Mouse (Mus musculus) left cerebral cortex, adult 11 months (tissue): Measurements from ENCODE around the gene Fxyd7.

Experiments used
- DNase-seq: peaks from one replicate; pipeline ENCODE4 v3.0.0; 2022; ENCODE audit warnings: low spot score

The Fxyd7 gene

DNA sequence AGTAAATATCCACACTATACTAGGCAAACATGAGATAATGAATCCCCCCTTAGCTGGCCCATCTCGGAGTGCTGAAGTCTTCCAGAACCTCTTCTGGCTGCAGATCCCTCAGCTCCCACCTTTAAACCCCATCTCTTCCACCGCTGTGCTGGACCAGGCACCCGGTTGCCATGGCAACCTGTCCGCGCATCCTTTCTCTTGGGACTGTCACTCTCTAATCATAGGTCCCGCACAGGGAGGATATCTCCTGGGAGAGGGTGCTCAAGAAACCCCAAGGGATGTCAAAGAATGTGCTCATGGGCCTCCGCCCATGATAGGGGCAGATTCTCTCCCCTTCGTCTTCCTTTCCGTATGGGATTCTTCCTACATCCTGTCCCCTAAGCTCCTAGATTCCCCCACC is 346 bp downstream of the Fxyd7 start:
- no peak for DNase-seq

DNA sequence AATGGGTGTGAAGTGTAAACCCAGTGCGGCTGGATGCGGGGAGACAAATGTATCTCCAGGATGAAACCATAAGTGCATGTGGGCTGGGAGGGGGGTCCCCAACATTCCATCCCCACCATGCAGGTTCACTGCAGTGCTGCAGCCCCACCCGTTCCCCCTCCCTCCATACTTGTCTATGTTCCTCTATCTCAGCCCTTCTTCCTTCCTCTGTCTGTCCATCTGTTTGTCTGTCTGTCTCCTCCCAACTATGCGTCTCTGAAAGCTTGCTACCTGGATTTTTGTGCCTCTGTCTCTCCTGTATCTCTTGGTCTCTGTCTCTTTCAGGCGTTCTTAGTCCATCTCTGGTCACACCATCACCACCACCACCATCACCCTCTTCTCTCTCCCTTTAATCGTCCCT is 780 bp downstream of the Fxyd7 start:
- DNase-seq, result no peak

DNA sequence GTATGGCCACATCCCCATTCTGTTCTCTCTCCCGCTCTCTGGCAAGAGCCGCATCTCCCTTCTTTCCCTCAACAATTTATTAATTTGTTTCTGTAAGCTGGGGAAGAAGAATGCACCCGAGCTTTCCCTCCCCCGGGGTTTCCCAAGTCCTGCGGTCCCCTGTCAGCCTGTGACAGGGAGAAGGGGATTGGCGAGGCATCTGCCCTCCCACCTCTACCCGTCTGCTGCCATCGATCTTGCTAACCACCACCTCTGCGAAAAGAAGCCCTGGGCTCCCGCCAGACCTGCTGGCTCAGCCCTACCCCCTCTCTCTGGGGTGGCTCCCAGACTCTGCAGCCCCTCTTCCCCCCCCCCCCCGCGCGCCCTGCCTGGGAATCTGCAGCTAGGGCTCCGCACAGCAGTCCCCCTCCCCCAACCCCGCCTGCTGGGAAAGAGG is 1.4 kb downstream of the Fxyd7 start:
- DNase-seq, result no peak

DNA sequence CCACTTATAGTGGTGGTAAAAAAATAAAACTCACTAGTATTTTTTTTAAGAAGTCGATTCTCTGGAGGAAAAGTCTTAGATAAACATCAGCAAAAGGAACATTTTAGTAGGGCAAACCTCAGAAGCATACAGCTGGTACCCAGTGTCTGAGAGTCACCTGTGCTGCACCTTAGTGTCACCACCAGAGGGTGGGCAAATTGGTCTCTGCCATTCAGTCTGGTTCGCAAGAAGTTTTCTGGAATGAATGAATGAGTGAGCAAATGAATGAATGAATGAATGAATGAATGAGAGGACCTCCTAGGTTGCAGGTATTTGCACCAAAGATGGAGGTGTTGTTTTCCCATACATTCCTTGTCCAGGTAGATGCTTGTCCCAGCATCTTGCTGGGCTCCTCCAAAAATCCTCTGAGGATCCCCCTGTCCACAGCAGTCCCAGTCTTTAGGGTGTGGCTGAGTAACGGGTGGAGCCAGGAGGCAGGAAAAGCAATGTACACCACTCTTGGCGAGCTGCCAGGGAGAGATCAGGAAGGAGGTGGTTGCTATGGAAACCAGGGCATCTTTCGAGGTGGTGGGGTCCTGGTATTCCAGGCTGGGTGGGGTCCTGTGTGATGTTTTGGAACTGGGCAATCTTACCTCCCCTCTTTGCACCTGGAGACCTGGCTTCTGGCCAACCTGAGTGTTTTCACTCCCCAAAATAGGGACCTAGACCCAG is 2.0 kb downstream of the Fxyd7 start:
- no peak for DNase-seq

DNA sequence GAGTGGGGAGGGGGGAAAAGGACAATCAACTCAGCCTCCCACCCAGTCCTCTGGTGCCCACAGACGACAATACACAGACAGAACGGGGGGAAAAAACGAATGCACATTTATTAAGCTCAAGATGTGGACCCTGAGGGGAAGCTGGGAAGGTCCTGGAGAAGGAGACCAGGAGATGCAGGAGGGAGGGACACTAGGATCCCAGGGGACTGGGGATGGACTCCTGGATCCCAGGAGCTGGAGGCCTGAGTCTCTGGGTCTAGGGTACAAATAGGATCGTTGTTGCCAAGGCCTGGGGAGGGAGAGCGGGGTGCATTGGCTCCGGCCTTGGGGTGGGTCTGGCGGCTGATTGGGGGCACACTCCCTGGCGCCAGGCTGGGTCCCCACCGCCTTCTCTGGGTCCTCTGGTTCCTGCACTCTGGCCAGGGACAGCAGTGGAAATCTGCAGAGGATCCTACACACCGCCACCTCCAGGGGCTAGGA is 8.8 kb downstream of the Fxyd7 start, which contains the start of gene Fxyd5:
Gene Fxyd5, minus strand, starts transcription at position 51 of the 480 bp plus-strand sequence.
- DNase-seq, result no peak

DNA sequence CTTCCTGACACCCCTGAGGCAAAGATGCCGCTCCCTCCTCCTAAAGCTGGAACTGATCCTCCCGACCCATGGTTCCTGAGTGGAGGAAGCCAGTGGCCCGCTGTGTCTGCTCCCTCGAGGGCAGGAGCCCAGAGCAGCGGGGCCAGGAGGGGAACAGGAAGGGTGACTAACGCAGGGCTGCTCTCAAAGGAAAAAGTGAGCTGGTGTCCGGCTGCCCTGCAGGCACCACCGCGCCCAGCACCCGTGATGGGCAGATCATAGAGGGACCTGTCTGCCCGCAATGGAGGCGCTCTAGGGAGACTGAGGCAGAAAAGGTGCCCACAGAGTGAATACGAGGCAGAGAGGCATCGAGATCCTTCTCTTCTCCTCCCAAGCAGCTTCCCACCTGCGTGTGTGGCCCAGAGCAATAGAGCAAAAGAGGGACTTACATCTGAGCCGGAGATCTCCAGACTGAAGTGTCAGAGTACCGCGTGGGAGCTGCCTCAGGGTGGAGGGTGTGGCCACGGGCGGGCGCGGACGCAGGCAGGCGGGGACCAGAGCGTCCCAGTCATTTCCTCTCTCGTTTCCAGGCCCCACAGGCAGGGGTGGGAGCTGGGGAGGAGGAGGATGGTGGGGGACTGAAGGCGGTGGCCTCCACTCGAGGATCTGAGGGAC is 9.5 kb downstream of the Fxyd7 start:
- no peak for DNase-seq

DNA sequence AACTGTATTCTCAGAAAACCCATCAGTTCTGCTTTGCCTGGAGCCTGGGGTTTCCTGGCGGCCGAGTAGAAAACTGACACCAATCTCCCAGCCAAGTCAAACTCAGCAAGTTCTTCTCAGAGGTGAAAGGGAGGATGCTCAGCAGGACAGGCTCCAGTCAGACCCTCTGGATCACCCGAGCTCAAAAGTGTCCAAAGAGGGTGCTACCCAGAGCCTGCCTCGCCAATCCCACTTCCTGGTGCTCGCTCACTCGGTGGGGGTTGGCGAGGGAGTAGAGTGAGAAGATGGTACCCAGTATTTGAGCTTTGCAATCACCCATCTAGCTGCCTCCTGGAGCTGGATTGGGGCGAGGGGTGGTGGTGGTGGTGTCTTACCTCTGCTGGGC is 10.3 kb downstream of the Fxyd7 start:
- DNase-seq, result no peak

DNA sequence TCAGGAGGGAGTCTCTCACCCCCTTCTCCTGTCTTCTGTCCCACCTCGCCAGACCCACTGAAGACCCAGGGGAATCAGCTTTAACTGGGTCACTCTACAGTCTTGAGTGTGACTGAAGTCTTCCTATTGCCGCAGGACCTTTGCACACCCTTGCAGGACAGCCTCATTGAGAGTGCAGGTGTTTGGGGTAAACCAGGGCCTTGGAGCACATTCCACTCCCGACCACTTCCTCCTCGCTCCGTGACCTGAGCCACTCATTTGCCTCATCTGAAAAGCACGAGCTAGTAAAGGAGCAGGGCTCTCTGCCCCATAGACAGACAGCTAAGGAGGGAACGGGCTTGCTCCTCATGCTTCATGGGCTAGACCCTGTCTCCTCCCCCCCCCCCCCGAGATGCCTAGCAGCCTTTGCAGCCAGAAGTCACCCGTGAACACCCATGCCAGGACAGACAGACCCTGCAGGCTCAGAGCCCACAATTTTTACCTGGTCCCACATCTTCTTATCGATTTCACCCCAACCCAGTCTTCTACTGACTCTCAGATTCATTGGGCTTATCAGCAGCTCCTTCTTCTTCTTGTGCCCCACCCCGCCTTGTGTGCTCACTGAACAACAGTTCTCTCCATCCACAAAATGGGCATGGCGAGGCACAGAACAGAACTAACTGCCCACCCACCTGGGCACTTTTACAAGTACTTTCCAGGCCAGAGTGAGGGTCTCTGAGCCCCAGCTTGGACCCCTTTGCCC is 10.8 kb downstream of the Fxyd7 start:
- DNase-seq, result no peak

DNA sequence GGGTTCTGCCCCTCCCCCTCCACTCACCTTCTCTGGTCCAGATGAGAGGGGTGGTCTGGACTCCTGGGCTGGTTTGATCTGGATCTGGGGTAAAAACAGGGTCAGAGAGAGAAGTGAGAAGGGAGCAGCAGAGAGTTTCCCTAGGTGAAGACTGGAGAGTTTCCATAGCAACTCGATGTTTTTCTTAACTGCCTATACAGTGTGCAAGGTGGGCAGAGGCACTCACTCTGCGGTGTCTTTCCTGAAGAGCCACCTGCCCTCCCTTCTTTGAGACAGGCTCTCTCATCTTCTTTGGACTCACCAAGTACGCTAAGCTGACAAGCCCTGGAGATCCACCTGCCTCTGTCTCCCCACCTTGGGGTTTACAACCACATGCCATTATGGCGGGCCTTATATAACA is 12.3 kb downstream of the Fxyd7 start:
- DNase-seq, result no peak

DNA sequence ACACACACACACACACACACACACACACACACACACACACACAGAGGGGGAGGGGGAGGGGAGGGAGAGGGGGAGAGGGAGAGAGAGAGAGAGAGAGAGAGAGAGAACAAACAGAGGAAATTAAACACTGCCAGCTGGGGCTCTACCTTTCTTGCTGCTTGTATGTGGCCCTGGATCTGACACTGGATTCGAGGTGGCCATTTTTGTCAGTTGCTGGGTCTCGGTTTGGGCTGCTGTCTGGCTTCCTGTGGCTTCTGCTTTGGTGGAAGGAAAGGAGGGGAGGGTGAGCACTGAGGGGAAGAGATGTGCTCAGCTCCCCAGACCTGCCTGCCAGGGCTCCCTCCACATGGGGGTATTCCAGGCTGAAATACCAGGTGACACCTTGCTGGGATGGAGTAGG is 13.6 kb downstream of the Fxyd7 start:
- DNase-seq, result no peak

DNA sequence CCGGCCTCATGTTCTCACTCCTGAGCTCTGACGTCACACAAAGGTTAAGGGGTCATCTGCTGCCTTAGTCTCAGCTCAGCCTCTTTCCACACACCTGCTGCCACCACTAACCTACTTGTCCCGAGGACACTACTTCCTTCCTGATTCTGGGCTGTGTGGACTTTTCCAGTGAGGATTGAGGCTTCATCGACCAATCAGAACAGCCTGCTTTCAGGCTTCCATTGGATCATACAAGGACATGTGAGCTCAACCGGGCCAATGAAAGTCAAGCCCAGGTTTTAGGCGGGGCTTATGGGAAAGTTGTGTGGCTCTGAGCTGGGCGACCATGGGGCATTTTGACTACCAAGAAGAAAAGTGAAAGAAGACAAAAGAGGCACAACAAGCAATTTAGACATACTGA is 14.3 kb downstream of the Fxyd7 start:
- DNase-seq, result no peak

DNA sequence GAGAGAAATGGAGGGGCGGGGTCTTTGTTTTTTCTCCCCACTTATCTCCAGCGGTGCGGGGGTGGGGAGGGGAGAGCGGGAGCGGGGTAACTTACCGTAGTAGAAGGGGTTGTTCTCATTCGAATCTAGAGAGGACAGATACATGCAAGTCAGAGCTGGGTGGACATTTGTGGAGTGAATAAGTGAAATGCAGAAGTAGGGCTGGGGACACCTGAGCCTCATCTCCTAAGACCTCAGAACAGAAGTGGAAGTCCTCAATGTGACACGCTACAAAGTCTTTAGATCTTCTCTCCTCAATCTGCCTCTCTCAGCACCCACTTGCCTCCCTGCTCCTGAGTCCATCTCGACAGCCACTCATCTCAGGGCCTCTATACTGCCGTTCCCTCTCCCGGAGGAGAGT is 16.0 kb downstream of the Fxyd7 start:
- DNase-seq, result no peak

DNA sequence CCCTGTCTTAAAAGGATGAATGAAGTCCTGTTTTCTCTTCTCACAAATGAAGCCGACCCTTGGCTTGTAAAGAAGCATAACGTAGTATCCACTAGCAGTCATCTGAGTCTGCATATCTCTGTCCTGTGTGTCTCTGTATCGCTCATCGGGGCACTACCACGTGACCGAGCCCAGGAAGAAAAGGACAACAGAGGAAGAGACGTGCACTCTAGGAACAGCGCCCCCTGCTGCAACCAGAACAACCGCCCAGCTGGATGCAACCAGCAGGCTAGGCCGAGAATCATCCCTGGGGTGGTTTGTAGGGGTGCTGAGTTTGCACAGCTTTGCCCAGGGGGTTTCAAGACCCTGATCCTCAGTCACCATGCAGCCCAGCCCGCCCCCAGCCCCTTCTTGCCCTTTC is 16.5 kb downstream of the Fxyd7 start:
- no peak for DNase-seq

DNA sequence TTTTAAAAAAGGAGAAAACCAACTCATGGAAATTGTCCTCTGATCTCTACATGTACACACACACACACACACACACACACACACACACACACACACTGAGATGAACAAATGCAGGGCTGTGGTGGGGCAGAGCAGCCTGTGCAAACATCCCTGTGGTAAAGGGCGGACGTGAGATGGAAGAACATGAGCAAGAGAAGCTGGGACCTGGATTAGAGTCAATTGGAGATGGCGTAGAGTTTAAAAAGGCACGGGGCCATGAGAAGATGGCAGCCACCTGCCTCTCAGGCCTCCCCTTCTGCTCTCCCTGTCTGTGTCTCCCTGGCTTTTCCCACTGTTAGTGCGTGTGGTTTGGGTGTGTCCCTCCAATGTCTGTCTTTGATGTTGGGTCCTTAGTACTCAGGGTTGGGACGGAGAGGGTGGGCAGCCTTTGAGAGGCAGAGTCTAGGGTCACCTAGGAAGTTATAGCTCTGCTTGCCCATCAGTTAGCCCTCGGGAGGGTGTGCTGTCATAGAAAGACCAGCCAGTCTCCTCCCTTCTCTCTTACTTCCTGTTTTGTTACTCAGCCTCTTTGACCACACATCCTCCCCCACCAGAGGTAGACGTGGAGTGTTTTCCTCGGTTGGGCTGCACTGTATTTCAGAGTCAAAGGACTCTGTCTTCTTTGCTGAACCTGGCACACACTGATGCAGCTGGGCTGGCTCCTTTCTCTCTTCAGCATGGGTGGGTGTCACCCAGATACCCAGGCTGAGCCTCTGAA is 17.7 kb downstream of the Fxyd7 start:
- DNase-seq, result no peak

DNA sequence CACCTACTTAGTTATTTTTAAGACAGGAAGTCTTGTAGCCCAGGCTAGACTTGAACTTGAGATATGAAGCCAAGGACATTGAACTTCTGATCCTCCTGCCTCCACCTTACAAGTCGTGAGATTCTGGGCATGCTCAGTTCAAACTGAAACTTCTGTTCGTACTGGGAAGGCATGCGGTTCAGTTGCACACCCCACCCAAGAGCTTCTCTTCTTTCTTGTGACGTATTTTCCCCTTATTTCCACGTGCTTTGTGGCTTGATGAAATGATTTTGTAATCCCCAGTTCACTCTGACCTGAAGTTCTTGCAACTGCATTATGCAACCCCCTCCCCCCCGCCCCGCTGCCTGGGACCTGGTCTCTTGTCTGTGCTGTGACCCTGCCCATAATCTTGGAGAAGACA is 19.5 kb downstream of the Fxyd7 start:
- no peak for DNase-seq

DNA sequence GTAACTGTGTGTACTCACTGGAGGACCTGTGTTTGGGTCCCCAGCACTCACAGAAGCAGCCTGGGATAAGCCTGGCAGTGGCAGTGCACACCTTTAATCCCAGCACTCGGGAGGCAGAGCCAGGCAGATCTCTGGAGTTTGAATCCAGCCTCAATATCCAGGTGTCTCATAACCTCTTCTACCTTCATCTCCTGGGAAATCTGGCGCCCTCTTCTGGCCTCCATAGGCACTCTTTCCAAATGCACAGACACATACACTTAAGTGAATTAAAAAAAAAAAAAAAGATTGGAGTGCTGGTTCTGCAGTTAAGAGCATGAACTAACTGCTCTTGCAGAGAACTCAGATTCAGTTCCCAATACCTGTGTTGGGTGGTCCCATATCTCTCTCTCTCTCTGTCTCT is 20.6 kb downstream of the Fxyd7 start:
- no peak for DNase-seq

DNA sequence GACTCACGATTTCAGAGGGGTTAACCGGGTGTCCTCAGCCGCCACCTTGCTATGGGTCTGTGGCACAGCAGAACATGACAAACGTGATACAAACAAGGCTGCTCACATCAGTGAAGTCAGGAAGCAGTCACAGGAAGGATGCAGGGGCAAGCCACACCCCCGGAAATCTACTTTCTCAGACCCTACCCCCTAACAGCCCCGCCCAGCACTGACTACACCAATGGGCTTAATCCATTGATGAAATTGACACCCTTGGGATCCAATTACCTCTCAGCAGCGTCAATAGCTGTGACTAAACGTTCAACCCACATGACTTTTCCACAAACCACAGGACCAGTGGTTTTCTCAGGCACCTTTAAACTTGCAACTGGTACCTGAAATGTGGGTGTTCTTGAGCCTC is 22.7 kb downstream of the Fxyd7 start:
- DNase-seq, result no peak

DNA sequence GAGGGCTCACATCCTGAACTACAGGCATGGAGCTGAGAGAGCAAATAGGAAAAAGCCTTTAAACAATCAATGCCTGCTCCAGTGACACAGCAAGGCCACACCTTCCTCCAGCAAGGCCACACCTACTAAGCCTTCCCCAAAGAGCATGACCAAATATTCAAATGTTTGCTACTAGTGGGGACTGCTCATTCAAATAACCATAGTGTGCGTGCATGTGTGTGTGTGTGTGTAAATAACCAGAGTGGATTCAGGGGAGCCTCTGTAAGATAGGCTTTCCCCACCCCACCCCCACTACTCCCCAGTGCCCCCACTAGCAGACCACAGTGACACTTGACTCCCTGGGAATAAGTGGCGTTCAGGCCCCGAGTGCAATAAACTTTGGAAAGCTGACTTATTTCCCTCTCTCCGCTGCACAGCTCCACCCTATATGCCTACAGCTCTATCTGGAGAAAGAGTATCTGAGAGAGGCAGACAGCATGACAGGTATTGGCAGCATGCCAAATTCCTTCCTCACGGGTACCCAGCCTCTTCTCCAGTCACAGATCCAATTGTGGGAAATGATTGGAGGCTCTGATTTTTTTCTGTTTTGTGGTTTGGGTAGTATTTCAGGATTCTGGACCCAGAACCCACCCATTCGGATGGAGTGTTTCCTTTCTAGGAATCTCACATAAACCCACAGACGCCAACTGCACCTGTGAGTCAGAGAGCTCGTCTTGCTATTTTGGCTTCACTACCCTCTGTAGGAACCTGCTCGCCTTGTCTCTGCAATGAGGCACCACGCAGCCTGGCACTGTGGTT is 34.0 kb downstream of the Fxyd7 start:
- DNase-seq, result peak; percentile 73

DNA sequence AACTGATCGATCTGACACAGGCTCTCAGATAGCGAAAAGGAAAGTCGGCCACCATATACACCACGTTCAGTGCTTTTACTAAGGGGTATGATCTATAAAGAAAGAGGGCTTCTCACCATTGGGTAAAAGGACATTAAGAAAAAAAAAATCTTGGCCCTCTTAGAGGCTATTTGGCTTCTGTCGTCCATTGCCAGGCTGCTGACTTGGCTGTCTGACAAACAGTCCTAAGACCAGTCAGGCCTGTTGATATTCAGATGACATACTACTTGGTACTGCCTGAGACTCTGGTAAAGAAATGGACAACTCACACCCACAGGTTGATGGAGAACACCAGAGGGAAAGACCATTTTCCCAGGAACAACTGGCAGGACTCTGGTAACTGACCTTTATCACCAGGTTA is 38.3 kb downstream of the Fxyd7 start:
- no peak for DNase-seq

DNA sequence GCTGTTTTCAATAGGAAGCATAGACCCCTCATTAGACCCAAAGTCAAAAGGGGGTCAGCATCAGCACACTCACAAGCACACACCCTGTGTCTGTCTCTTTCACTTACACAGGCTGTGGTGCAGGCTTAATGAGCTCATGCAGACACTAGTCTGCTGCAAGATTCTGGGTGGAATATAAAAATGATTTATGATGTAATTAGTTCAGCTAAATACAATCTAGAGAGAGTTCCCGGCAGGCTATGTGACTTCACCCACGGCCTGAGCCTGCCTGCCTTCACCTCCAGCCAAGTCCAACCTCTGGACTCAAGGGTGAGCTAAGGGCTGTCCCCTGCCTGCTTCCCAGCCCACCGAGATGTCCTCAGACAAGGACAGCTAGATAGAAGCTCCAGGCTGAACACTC is 42.4 kb downstream of the Fxyd7 start:
- no peak for DNase-seq

DNA sequence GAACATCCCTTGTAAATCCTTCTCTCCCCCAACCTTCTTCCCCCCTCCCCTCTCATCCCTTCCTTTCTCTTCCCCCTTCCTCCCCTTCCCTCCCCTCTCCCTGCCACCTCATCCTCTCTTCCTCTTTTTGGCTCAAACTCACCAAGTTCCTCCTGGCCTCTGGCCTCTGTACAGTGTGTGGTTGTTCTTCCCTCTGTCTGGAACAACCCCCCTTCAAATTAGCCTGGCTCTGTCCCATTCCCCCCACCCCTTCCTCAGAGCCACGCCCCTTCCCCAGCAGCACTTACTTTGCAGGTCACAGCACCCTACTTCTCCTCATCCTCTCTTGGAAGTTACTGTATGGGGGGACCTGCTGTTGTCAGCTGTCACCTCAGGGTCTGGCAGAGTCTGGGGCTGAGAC is 43.1 kb downstream of the Fxyd7 start:
- DNase-seq, result no peak

DNA sequence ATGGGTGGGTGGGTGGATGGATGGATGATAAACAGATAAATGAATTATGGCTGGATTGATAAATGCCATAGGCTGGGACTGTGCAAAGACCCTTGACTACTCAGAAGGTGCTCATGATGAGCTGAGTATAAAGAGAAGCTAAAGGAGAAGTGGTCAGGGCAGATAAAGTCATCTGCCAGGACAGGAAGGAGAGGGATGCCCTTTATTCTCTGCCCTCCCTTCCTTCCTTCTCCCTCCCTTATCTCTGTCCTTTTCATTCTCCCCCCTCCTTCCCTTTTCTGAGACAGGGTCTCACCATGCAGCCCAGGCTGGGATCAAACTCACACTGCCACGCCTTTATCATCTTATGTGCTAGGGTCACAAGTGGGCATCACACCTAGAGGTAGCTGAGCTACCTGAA is 43.5 kb downstream of the Fxyd7 start:
- DNase-seq, result no peak
